Mouse (Mus musculus) large intestine, adult 2 months (tissue): Measurements from ENCODE around the gene Rcor2. TPM values are rescaled to one million over a fixed set of nuclear protein-coding genes. Genes with fewer than 3 reads are reported as not detected.

ENCODE experiments used
- DNase-seq: peaks from one replicate; pipeline ENCODE4 v3.0.0-alpha.2; 2012; ENCODE audit warnings: low read depth, low spot score
- WGBS: fragments of 180-500 bp; shearing (Covaris S2); methylation state at CpG from one replicate; pipeline ENCODE4 v1.1.7; 2018; 5-methylcytosine and 5-hydroxymethylcytosine counted together
- polyA plus RNA-seq: library from polyadenylated mRNA; depleted of rRNA; stranded (reverse); fragments of >200 nt; gene quantifications from 2 replicates; pipeline ENCODE4 v1.2.3, GENCODE M21; 2012

Gene Rcor2
- polyA plus RNA-seq, 1 experiment, result 2.1 TPM

- no peak for DNase-seq
- 80% methylated on average over 3 of the region's 3 CpGs for WGBS
These were observed 21.2 kb downstream of the Rcor2 start for GRCm38 (mm10) chr19:7288288-7288687.

GRCm38 (mm10) chr19:7289767-7290166 is 22.6 kb downstream of the Rcor2 start:
- DNase-seq, result no peak
- 10% methylated on average over 2 of the region's 2 CpGs for WGBS

GRCm38 (mm10) chr19:7291958-7292709 is 25.0 kb downstream of the Rcor2 start:
- DNase-seq, result no peak
- 73% methylated on average over 7 of the region's 7 CpGs for WGBS

- no peak for DNase-seq
- WGBS, result 22% methylated on average over 8 of the region's 8 CpGs
These were observed 27.2 kb downstream of the Rcor2 start for GRCm38 (mm10) chr19:7294098-7294876.

- 19% methylated on average over 15 of the region's 15 CpGs for WGBS
- no peak for DNase-seq
These were observed 28.0 kb downstream of the Rcor2 start for GRCm38 (mm10) chr19:7295071-7295658.

GRCm38 (mm10) chr19:7295959-7296358 is 28.8 kb downstream of the Rcor2 start:
- no peak for DNase-seq
- WGBS, result 45% methylated on average over 4 of the region's 4 CpGs

- no peak for DNase-seq
These were observed 31.9 kb downstream of the Rcor2 start for GRCm38 (mm10) chr19:7299052-7299451.

- 88% methylated on average over 1 of the region's 1 CpGs for WGBS
- no peak for DNase-seq
These were observed 33.0 kb downstream of the Rcor2 start for GRCm38 (mm10) chr19:7300078-7300477.

GRCm38 (mm10) chr19:7301647-7302492 is 34.7 kb downstream of the Rcor2 start:
- no peak for DNase-seq

GRCm38 (mm10) chr19:7302493-7302797 is 35.3 kb downstream of the Rcor2 start:
- DNase-seq, result no peak
- WGBS, result 11% methylated on average over 1 of the region's 1 CpGs

More at GRCm38 (mm10) chr19:7301647-7302492, 34.7 kb downstream of the Rcor2 start:
- 11% methylated on average over 7 of the region's 7 CpGs for WGBS

GRCm38 (mm10) chr19:7303796-7304195 is 36.7 kb downstream of the Rcor2 start:
- no peak for DNase-seq
- 56% methylated on average over 6 of the region's 6 CpGs for WGBS

- 73% methylated on average over 2 of the region's 2 CpGs for WGBS
- no peak for DNase-seq
These were observed 37.7 kb downstream of the Rcor2 start for GRCm38 (mm10) chr19:7304801-7305200.

GRCm38 (mm10) chr19:7305380-7306310 is 38.5 kb downstream of the Rcor2 start:
- no peak for DNase-seq
- WGBS, result 61% methylated on average over 11 of the region's 11 CpGs

GRCm38 (mm10) chr19:7306968-7307367 is 39.8 kb downstream of the Rcor2 start:
- 25% methylated on average over 3 of the region's 3 CpGs for WGBS
- no peak for DNase-seq

GRCm38 (mm10) chr19:7307995-7308770 is 41.1 kb downstream of the Rcor2 start:
- DNase-seq, result no peak
- WGBS, result 24% methylated on average over 8 of the region's 8 CpGs

- DNase-seq, result no peak
- 48% methylated on average over 2 of the region's 2 CpGs for WGBS
These were observed 42.7 kb downstream of the Rcor2 start for GRCm38 (mm10) chr19:7309738-7310330.

- WGBS, result 9% methylated on average over 5 of the region's 5 CpGs
These were observed 43.6 kb downstream of the Rcor2 start for GRCm38 (mm10) chr19:7310704-7311103.

GRCm38 (mm10) chr19:7311306-7311705 is 44.2 kb downstream of the Rcor2 start:
- DNase-seq, result no peak
- WGBS, result 9% methylated on average over 10 of the region's 10 CpGs

More at GRCm38 (mm10) chr19:7310704-7311103, 43.6 kb downstream of the Rcor2 start:
- no peak for DNase-seq
